Mouse (Mus musculus) bone marrow, adult 2 months (tissue): ENCODE results near the gene H1f0.

Experiments used
- CTCF ChIP-seq: fragments of 200-500 bp; IDR thresholded peaks from 2 replicates; pipeline ENCODE4 v1.5.1; 2011; ENCODE audit warnings: low read length, control low read depth; ENCODE audit not compliant: control insufficient read depth, insufficient read depth
- POLR2A ChIP-seq: fragments of 200-500 bp; IDR thresholded peaks from 2 replicates; pipeline ENCODE4 v1.6.1; 2011; ENCODE audit warnings: low read depth, mild to moderate bottlenecking, control low read depth, low read length, borderline replicate concordance; ENCODE audit not compliant: control insufficient read depth

DNA sequence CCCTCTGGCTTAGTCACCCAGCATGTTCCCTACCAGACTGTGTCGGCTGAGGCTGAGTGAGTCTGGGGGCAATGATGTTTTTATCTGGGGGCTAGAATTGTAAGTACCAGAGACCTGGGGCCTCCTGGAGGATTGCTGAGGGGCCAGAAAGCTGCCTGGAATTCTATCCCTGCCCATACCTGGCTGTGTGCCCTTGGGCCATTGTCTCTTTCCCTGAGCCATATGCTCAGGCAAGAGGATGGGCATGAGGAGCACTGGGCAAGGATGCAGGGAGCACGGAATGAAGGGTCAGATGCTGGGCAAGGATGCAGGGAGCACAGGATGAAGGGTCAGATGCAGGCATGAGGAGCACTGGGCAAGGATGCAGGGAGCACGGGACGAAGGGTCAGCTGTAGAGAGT is 48.2 kb upstream of the H1f0 start:
- no peak for TF ChIP-seq CTCF
- no peak for TF ChIP-seq POLR2A
